Mouse (Mus musculus) embryo, embryonic 11.5 days (tissue): ENCODE results near the gene Gm20518.
A peak's percentile ranks its signal among the peaks of the same experiment; 100 is the strongest.

ENCODE experiments used
- DNase-seq: peaks from one replicate; pipeline ENCODE4 v3.0.0-alpha.2; 2012; ENCODE audit warnings: low read depth, low spot score

Gm20518 gene

GRCm38 (mm10) chr16:17891567-17891959, at the start of gene Gm20518:
Gm20518 (minus strand) TSS chr16:17891671.
- DNase-seq, result peak; percentile 99

- no peak for DNase-seq
Observed at GRCm38 (mm10) chr16:17939255-17939751, 47.8 kb upstream of the Gm20518 start.

GRCm38 (mm10) chr16:17938821-17939220, 47.4 kb upstream of the Gm20518 start:
- no peak for DNase-seq

DNA sequence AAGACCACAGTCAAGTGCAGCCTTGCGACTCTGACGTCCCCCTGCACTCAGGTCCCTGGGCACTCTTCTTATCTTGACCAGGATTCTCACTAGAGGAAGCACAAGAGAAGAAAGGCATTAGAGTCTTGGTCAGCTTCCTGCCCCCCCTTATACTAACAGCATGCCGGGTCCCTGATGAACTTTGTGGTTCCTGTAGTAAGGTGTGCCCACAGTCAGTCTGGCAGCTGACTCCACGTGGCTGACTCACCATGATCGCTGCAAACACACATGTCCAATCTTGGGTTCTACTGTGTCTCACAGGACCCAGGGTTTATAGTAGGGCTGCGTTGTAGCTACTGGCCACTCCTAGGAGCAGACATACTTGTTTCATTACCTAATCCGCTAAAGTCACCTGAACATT, 46.7 kb upstream of the Gm20518 start:
- no peak for DNase-seq

DNA sequence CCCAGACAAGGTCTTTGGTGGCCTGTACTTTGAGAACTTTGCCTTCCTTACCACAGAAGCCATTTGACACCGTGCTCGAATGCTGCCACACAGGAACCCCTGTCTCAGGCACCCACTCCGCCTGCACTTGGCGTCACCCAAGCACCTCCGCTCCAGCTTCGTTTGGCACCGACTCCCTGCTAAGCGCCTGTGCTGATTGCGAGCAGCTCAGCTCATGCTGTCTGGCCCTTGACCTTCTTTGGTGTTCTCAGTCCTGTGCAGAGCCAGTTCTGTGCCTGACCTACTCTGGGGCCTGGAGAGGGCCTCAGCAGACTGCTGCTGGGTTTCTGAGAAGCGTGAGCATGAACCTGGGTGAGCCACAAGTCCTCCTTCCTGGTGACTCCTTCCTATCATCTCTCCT, 45.3 kb upstream of the Gm20518 start:
- no peak for DNase-seq

- no peak for DNase-seq
Observed at GRCm38 (mm10) chr16:17934445-17934910, 43.0 kb upstream of the Gm20518 start.

DNA sequence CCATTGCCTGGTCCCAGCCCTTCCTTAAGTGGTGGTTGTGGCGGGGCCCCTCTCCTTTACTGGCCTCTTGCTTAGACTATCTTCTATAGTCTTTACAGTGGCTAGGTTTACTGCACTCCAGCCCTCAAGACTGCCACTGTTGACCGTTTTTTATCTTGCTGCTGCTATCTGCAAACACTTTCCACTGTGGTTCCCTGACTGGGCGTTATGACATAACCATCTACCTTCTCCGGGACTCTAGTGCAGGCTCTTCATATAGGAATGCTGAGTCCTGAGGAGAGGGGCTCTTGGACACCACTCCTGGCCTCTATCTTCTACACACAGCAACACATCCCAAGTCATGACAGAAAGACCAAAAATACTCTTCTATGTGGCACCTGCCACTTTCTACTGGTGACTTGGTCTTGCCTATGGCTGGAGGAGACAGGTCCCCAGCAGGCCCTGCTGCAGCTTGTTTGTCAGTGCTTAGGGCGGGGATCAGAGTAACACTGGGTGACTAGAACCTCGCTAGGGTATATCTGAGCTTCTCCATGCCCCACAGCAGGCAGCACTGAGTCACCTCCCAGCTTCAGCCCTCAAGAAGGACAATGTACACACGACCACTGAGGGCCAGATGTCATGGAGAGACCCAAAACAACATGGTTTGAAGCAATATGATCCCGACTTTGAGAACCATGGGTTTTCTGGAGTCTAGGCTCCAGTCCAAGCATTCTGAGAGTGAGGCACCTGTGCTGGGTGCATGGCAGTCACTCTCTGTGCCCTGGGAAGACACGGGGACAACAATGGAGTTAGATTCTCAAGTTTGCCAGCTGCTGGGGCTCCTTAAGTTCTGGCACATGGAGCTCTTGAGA, 42.3 kb upstream of the Gm20518 start:
- DNase-seq, result no peak

GRCm38 (mm10) chr16:17931906-17932460, 40.5 kb upstream of the Gm20518 start:
- DNase-seq, result no peak

DNA sequence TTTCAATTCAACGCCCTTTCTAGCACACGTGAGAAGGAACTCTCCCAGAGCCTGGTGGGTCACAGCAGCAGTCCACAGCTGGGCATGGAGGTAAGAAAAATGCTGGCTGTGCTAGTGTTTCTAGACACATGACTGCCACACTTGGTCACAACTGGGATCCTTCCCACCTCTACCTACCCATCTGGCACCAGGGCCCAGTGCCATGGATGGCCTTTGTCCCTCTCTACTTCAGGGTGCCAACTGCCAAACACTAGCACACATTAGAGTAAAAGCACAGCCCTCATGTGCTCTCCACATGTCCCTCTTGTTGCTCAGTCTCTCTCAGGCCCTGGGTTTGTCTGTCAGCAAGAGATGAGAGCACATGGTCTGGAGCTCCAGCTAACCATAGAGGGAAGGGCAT, 38.2 kb upstream of the Gm20518 start:
- DNase-seq, result no peak

- no peak for DNase-seq
Observed at GRCm38 (mm10) chr16:17929211-17929610, 37.7 kb upstream of the Gm20518 start.

DNA sequence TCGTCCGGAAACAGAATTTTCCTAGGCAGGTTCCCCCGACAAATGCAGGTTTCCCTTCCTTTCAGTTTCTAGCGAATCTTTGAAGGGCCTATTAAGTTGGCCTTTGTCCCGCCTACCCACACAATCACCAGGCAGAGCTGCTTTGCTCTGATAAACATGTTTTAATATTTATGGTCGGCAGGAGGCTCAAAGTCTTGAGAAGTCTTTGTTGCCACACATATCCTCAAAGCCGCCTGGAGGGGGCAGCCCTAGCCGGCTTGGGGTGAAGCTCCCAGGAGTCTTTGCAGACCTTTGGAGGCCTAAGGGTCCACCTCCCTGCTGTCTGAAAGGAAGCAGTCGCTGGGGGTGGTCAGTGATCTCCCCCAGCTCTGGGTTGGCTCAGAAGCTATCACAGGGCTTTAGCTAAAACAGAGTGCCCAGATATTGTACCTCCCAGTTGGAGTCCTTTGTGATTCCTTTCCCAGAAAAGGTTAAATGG, 37.2 kb upstream of the Gm20518 start:
- DNase-seq, result peak; percentile 65

DNA sequence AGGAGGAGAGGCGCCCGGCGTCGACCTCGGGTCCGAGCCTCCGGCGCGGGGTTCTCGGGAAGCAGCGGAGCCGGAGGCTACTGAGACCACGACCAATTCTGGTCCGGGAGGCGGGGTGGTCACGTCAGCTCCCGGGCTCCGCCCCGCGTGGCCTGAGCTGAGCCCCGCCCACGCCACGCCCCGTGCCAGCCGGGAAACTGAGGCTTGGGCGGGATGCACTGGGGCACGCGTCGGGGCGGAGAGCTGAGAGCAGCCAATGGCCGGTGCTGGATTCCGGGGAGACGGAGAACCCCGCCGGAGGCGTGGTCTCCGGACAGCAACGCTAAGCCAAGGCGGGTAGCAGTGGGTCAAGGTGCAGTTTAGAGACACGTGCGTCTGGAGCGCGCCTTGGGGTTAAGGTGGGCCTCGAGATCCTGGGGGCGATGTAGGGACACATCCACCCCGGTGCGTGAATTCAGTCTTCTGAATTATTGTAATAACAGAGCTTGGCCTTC, 36.7 kb upstream of the Gm20518 start, which contains the start of gene Slc25a1:
Slc25a1 (minus strand) TSS at position 133 of the 494 bp plus-strand sequence.
- DNase-seq, result peak; percentile 71

DNA sequence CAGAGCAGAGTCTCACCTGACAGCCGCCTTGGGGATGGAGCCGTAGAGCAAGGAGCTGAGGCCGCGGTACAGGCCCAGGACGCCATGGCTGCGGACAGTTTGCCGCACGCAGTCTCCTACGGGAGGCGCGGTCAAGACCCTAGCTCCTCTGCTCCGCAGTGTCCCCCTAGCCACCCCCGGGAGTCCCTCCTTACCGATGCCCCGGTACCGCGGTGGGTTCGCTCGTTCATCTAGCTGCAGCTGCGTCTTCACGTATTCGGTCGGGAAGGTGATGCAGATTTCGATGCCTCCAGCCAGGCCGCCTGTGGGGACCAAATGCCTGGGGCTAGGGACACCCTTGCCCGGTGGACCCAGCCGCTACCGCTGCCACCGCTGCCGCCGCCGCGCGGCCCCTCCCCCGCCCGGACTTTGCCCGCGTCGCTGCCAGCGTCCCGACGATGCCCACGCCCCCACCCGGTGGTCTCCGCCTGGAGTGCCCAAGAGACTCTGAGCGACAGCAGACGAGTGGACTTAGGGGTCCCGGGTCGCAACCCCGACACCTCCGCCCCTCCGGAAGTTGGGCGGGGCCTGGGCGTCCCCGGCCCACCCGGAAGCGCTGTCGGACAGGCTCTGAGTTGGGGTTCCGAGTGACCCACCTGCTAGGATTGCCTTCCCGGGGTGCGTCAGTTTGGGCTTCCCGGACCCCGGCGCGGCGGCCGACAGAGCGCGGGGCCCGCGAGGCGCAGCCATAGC, 36.0 kb upstream of the Gm20518 start:
- no peak for DNase-seq

GRCm38 (mm10) chr16:17922163-17922538, 30.7 kb upstream of the Gm20518 start:
- DNase-seq, result no peak

DNA sequence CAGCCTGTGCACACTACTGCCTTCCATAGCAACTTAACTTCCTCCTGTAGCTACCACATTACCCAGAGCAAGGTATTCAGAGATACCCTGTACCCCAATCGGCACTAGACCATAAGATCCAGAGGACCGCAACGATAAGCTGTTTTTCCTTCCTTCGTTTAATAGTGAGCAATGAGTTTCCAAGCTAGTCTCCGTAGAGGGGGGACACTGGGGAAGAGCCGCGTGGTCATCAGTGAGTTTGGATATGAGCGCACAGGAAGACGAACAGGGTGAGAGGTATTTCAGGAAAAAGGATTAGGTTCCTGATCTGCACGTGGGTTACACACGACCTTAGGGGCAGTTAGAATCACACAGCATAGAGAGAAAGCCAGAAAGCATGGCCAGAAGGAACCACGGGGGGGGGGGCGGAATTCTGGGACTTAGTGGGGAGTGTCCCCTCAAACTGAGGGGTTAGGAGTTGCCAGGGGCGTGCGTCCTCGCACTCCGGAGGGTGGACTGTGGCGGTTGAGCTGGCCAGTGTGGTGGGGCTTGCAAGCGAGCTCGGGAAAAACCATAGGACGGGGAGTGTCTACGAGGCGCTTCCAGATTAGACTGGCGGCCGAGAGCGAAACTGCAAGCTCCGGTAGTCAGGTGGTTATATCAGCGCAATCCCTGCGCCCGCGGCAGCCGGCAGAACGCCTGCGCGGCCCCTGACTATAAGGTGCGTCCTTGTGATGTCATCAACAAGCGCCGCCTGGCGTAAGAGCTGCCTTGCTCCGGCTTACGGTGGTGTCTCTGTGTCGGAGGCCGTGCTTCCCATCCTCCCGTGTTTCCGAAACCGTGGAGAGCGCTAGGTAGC, 30.1 kb upstream of the Gm20518 start:
- DNase-seq, result peak; percentile 96

DNA sequence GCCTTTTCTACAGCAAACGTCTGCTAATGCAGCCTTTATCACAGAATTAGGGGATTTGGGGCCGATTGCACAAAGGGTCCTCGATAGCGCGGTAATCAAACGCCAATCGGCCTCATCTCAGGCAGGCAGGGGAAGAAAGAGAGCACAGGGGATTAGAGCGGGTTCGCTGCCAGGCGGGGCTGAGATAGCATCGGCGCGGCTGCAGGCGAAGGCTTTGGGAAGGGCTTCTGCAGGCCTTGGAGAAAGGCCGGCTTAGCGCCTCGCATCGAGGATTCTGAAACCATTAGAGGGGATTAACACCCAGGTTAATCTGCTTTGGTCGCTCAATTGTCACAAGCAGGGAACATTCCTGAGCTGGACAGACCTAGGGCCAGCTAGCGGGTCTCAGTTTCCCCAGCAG, 29.1 kb upstream of the Gm20518 start:
- DNase-seq, result no peak

GRCm38 (mm10) chr16:17914307-17915249, 23.1 kb upstream of the Gm20518 start, which contains the start of gene Gsc2:
Gsc2 (minus strand) TSS chr16:17915059.
- no peak for DNase-seq

GRCm38 (mm10) chr16:17911052-17911595, 19.7 kb upstream of the Gm20518 start, which contains the start of gene Ess2:
Ess2 (minus strand) TSS chr16:17911348.
- DNase-seq, result peak; percentile 92

- DNase-seq, result no peak
Observed at GRCm38 (mm10) chr16:17898462-17898861, 7.0 kb upstream of the Gm20518 start, which contains the start of the genes Dgcr2 and Tssk2. Dgcr2 (minus strand) TSS chr16:17898562. Tssk2 (plus strand) TSS chr16:17898637.
